Mouse (Mus musculus) limb, embryonic 15.5 days (tissue): ENCODE measurements around the gene Smurf2. TPM values are rescaled to one million over a fixed set of nuclear protein-coding genes. Genes with fewer than 3 reads are reported as not detected.
A peak's percentile ranks its signal among the peaks of the same experiment; 100 is the strongest.
"Not testable (repeated sequence)": the region's sequence is repeated elsewhere in the genome, so short reads cannot be mapped to it uniquely, and the experiment has no call there.

Experiments used
- ATAC-seq: fragments of 200-750 bp; cut with Nextera tagmentation; 2 replicates; pipeline ENCODE4 v1.8.0; 2017; ENCODE audit warnings: low read depth, moderate TSS enrichment; ENCODE audit not compliant: insufficient number of reproducible peaks, low FRiP score, low TSS enrichment
- H3K27ac ChIP-seq: fragments of 300-500 bp; sonication (generic); 2 replicates; pipeline ENCODE4 v1.5.1; 2015; ENCODE audit warnings: moderate library complexity, mild to moderate bottlenecking, inconsistent platforms
- H3K27me3 ChIP-seq: fragments of 300-500 bp; sonication (generic); 2 replicates; pipeline ENCODE4 v1.6.1; 2015; ENCODE audit warnings: inconsistent platforms
- H3K36me3 ChIP-seq: fragments of 300-500 bp; sonication (generic); 2 replicates; pipeline ENCODE4 v1.6.1; 2015; ENCODE audit warnings: inconsistent platforms
- H3K4me1 ChIP-seq: fragments of 300-500 bp; sonication (generic); 2 replicates; pipeline ENCODE4 v1.6.1; 2015; ENCODE audit warnings: inconsistent platforms
- H3K4me2 ChIP-seq: fragments of 300-500 bp; sonication (generic); 2 replicates; pipeline ENCODE4 v1.6.1; 2015; ENCODE audit warnings: mild to moderate bottlenecking, inconsistent platforms
- H3K4me3 ChIP-seq: fragments of 300-500 bp; sonication (generic); 2 replicates; pipeline ENCODE4 v1.5.1; 2015; ENCODE audit warnings: mild to moderate bottlenecking, inconsistent platforms
- H3K9ac ChIP-seq: fragments of 300-500 bp; sonication (generic); 2 replicates; pipeline ENCODE4 v1.6.1; 2015; ENCODE audit warnings: inconsistent platforms
- H3K9me3 ChIP-seq: fragments of 300-500 bp; sonication (generic); 2 replicates; pipeline ENCODE4 v1.6.1; 2016; ENCODE audit warnings: inconsistent platforms
- WGBS: fragments of 180-500 bp; shearing (Covaris S2); methylation state at CpG from one replicate; pipeline ENCODE4 v1.1.7; 2015; 5-methylcytosine and 5-hydroxymethylcytosine counted together
- polyA plus RNA-seq: library from polyadenylated mRNA; unstranded; fragments of >200 nt; fragmentation: Nextera tagmentation; extraction: Ambion mirVana; gene quantifications from 2 replicates; pipeline ENCODE4 v1.2.1, GENCODE M21; 2015

Smurf2 gene
- polyA plus RNA-seq, 1 experiment from 2014 or later = 13.4 TPM

- Histone ChIP-seq H3K36me3 (peaks cover 57% of the 10 kb centered on the region), H3K4me1 (peaks cover 13% of the 10 kb centered on the region)
- ATAC-seq = peak; percentile 69; the same call in 1 of the 2 replicates
Measured at GRCm38 (mm10) chr11:106795679-106796078, 124.8 kb downstream of the Smurf2 start.

GRCm38 (mm10) chr11:106793846-106794245, 126.7 kb downstream of the Smurf2 start:
- Histone ChIP-seq H3K9me3 (no peaks in the 10 kb centered on the region), H3K27ac (no peak overlapping the region), H3K9ac (no peak overlapping the region), H3K4me1 (peaks cover 17% of the 10 kb centered on the region), H3K36me3 (peaks cover 40% of the 10 kb centered on the region), H3K27me3 (no peaks in the 10 kb centered on the region), H3K4me3 (no peak overlapping the region), H3K4me2 (no peak overlapping the region)
- ATAC-seq = no peak
- 84% methylated on average over 4 of the region's 4 CpGs for WGBS

More at GRCm38 (mm10) chr11:106795679-106796078, 124.8 kb downstream of the Smurf2 start:
- no peak overlapping the region for H3K4me2 ChIP-seq
- H3K27me3 ChIP-seq = no peaks in the 10 kb centered on the region
- whole genome bisulfite sequencing = 19% methylated on average over 9 of the region's 9 CpGs
- H3K9ac ChIP-seq = 0 out of 2 replicates have a peak overlapping the region, but pooled peaks have one; percentile 7
- H3K9me3 ChIP-seq = no peaks in the 10 kb centered on the region
- peak overlapping the region; percentile 73 for H3K27ac ChIP-seq
- no peak overlapping the region for H3K4me3 ChIP-seq

GRCm38 (mm10) chr11:106789649-106790048, 130.9 kb downstream of the Smurf2 start:
- H3K27ac ChIP-seq = peak overlapping the region; percentile 97
- no peaks in the 10 kb centered on the region for H3K27me3 ChIP-seq
- H3K4me2 ChIP-seq = peak overlapping the region; percentile 69
- peaks cover 15% of the 10 kb centered on the region for H3K4me1 ChIP-seq
- no peak for ATAC-seq
- H3K36me3 ChIP-seq = peaks cover 31% of the 10 kb centered on the region
- peak overlapping the region; percentile 82 for H3K4me3 ChIP-seq
- WGBS = under 1% methylated on average over 6 of the region's 6 CpGs
- peak overlapping the region; percentile 84 for H3K9ac ChIP-seq
- no peaks in the 10 kb centered on the region for H3K9me3 ChIP-seq

- no peaks in the 10 kb centered on the region for H3K27me3 ChIP-seq
- peak within 1 kb of the TSS; percentile 69 for H3K4me2 ChIP-seq
- H3K36me3 ChIP-seq = peaks cover 32% of the 10 kb centered on the region
- H3K9ac ChIP-seq = peak within 1 kb of the TSS; percentile 95
- H3K4me1 ChIP-seq = peaks cover 10% of the 10 kb centered on the region
- peak within 1 kb of the TSS; percentile 97 for H3K27ac ChIP-seq
- ATAC-seq = peak; percentile 93
- no peaks in the 10 kb centered on the region for H3K9me3 ChIP-seq
- H3K4me3 ChIP-seq = peak within 1 kb of the TSS; percentile 82
- WGBS = 0% methylated on average over 53 of the region's 58 CpGs
Measured at GRCm38 (mm10) chr11:106788775-106789459, 131.6 kb downstream of the Smurf2 start, which contains the start of the genes Ddx5 and Cep95. Gene Ddx5, minus strand, starts transcription at chr11:106789185. Gene Cep95, plus strand, starts transcription at chr11:106789252.

- Histone ChIP-seq H3K9me3 (no peaks in the 10 kb centered on the region), H3K4me1 (peaks cover 10% of the 10 kb centered on the region), H3K27me3 (no peaks in the 10 kb centered on the region), H3K4me2 (peak overlapping the region; percentile 69; the same call in 1 of the 2 replicates), H3K27ac (peak overlapping the region; percentile 97), H3K36me3 (peaks cover 35% of the 10 kb centered on the region), H3K9ac (peak overlapping the region; percentile 95), H3K4me3 (peak overlapping the region; percentile 82)
- under 1% methylated on average over 70 of the region's 79 CpGs for WGBS
- ATAC-seq = peak; percentile 78
Measured at GRCm38 (mm10) chr11:106788026-106788774, 132.3 kb downstream of the Smurf2 start.

GRCm38 (mm10) chr11:106787131-106788025, 133.1 kb downstream of the Smurf2 start:
- Histone ChIP-seq H3K36me3 (peaks cover 38% of the 10 kb centered on the region), H3K9ac (peak overlapping the region; percentile 95), H3K4me3 (peak overlapping the region; percentile 82), H3K9me3 (no peaks in the 10 kb centered on the region), H3K4me2 (peak overlapping the region; percentile 61), H3K27ac (peak overlapping the region; percentile 97), H3K27me3 (no peaks in the 10 kb centered on the region), H3K4me1 (peaks cover 15% of the 10 kb centered on the region)
- 0% methylated on average over 65 of the region's 65 CpGs for WGBS
- no peak; the same call in 1 of the 2 replicates for ATAC-seq

- WGBS = 65% methylated on average over 1 of the region's 1 CpGs
- no peak overlapping the region for H3K4me3 ChIP-seq
Measured at GRCm38 (mm10) chr11:106785043-106785442, 135.5 kb downstream of the Smurf2 start.

GRCm38 (mm10) chr11:106784476-106784875, 136.0 kb downstream of the Smurf2 start:
- WGBS = 80% methylated on average over 2 of the region's 2 CpGs
- no peak overlapping the region for H3K4me2 ChIP-seq
- H3K27me3 ChIP-seq = no peaks in the 10 kb centered on the region
- H3K9ac ChIP-seq = no peak overlapping the region
- no peak overlapping the region for H3K27ac ChIP-seq
- H3K9me3 ChIP-seq = no peaks in the 10 kb centered on the region
- no peak for ATAC-seq
- H3K4me1 ChIP-seq = peaks cover 10% of the 10 kb centered on the region
- H3K36me3 ChIP-seq = peaks cover 49% of the 10 kb centered on the region
- H3K4me3 ChIP-seq = no peak overlapping the region

More at GRCm38 (mm10) chr11:106785043-106785442, 135.5 kb downstream of the Smurf2 start:
- no peak for ATAC-seq
- Histone ChIP-seq H3K27ac (no peak overlapping the region), H3K9ac (no peak overlapping the region), H3K36me3 (peaks cover 49% of the 10 kb centered on the region), H3K9me3 (no peaks in the 10 kb centered on the region), H3K4me2 (no peak overlapping the region), H3K27me3 (no peaks in the 10 kb centered on the region), H3K4me1 (peaks cover 10% of the 10 kb centered on the region)

- H3K4me1 ChIP-seq = peaks cover 10% of the 10 kb centered on the region
- H3K36me3 ChIP-seq = peaks cover 49% of the 10 kb centered on the region
- H3K4me3 ChIP-seq = no peak overlapping the region
- no peaks in the 10 kb centered on the region for H3K27me3 ChIP-seq
- no peak overlapping the region for H3K9ac ChIP-seq
- no peak overlapping the region for H3K4me2 ChIP-seq
- 69% methylated on average over 9 of the region's 9 CpGs for WGBS
- ATAC-seq = no peak
- no peak overlapping the region for H3K27ac ChIP-seq
- no peaks in the 10 kb centered on the region for H3K9me3 ChIP-seq
Measured at GRCm38 (mm10) chr11:106782841-106783764, 137.4 kb downstream of the Smurf2 start.

- not testable (repeated sequence) for H3K9ac ChIP-seq, H3K9me3 ChIP-seq, H3K27ac ChIP-seq, H3K4me2 ChIP-seq, H3K4me3 ChIP-seq, ATAC-seq, H3K27me3 ChIP-seq
- 88% methylated on average over 7 of the region's 7 CpGs for WGBS
- H3K36me3 ChIP-seq = peaks cover 49% of the 10 kb centered on the region
- peaks cover 15% of the 10 kb centered on the region for H3K4me1 ChIP-seq
Measured at GRCm38 (mm10) chr11:106782271-106782670, 138.2 kb downstream of the Smurf2 start.
